Mouse (Mus musculus) embryonic fibroblast, embryonic 13.5 days (primary cell): ENCODE results near the gene Syngap1.

Source experiments
- CTCF ChIP-seq: IDR thresholded peaks from 2 replicates; pipeline ENCODE4 v1.5.1; 2011; ENCODE audit warnings: mild to moderate bottlenecking, control low read depth, low read length, moderate library complexity, borderline replicate concordance; ENCODE audit not compliant: insufficient read depth
- POLR2A ChIP-seq: IDR thresholded peaks from 2 replicates; pipeline ENCODE4 v1.6.1; 2011; ENCODE audit warnings: low read depth, mild to moderate bottlenecking, control low read depth, low read length, moderate library complexity

- TF ChIP-seq CTCF (no peak), POLR2A (no peak)
These were observed 6.0 kb upstream of the Syngap1 start for GRCm38 (mm10) chr17:26935027-26935426.
